Mouse (Mus musculus) midbrain, embryonic 13.5 days (tissue): ENCODE measurements around the gene Iqsec3. TPM values are rescaled to one million over a fixed set of nuclear protein-coding genes. Genes with fewer than 3 reads are reported as not detected.
A peak's percentile ranks its signal among the peaks of the same experiment; 100 is the strongest.

Experiments used
- ATAC-seq: fragments of 200-750 bp; cut with Nextera tagmentation; 2 replicates; pipeline ENCODE4 v1.8.0; 2017; ENCODE audit warnings: mild to moderate bottlenecking, moderate TSS enrichment, moderate library complexity
- H3K27ac ChIP-seq: fragments of 300-500 bp; sonication (generic); 2 replicates; pipeline ENCODE4 v1.5.1; 2015; ENCODE audit warnings: inconsistent platforms, mild to moderate bottlenecking, moderate library complexity
- H3K27me3 ChIP-seq: fragments of 300-500 bp; sonication (generic); 2 replicates; pipeline ENCODE4 v1.6.1; 2015; ENCODE audit warnings: mild to moderate bottlenecking, inconsistent platforms
- H3K36me3 ChIP-seq: fragments of 300-500 bp; sonication (generic); 2 replicates; pipeline ENCODE4 v1.6.1; 2015; ENCODE audit warnings: mild to moderate bottlenecking, inconsistent platforms
- H3K4me1 ChIP-seq: fragments of 300-500 bp; sonication (generic); replicated peaks from 2 replicates; pipeline ENCODE4 v1.6.1; 2015; ENCODE audit warnings: inconsistent platforms
- H3K4me2 ChIP-seq: fragments of 300-500 bp; sonication (generic); replicated peaks from 2 replicates; pipeline ENCODE4 v1.6.1; 2015; ENCODE audit warnings: moderate library complexity, mild to moderate bottlenecking, inconsistent platforms
- H3K4me3 ChIP-seq: fragments of 300-500 bp; sonication (generic); replicated peaks from 2 replicates; pipeline ENCODE4 v1.5.1; 2015; ENCODE audit warnings: mild to moderate bottlenecking, inconsistent platforms
- H3K9ac ChIP-seq: fragments of 300-500 bp; sonication (generic); replicated peaks from 2 replicates; pipeline ENCODE4 v1.6.1; 2015; ENCODE audit warnings: mild to moderate bottlenecking, inconsistent platforms
- H3K9me3 ChIP-seq: fragments of 300-500 bp; sonication (generic); 2 replicates; pipeline ENCODE4 v1.6.1; 2016; ENCODE audit warnings: mild to moderate bottlenecking, inconsistent platforms
- WGBS: fragments of 180-500 bp; shearing (Covaris S2); methylation state at CpG from one replicate; pipeline ENCODE4 v1.1.7; 2015; 5-methylcytosine and 5-hydroxymethylcytosine counted together
- polyA plus RNA-seq: library from polyadenylated mRNA; unstranded; fragments of >200 nt; fragmentation: Nextera tagmentation; extraction: Ambion mirVana; gene quantifications from 2 replicates; pipeline ENCODE4 v1.2.1, GENCODE M21; 2015

Gene Iqsec3
- polyA plus RNA-seq, 1 experiment from 2014 or later = 7.0 TPM

DNA sequence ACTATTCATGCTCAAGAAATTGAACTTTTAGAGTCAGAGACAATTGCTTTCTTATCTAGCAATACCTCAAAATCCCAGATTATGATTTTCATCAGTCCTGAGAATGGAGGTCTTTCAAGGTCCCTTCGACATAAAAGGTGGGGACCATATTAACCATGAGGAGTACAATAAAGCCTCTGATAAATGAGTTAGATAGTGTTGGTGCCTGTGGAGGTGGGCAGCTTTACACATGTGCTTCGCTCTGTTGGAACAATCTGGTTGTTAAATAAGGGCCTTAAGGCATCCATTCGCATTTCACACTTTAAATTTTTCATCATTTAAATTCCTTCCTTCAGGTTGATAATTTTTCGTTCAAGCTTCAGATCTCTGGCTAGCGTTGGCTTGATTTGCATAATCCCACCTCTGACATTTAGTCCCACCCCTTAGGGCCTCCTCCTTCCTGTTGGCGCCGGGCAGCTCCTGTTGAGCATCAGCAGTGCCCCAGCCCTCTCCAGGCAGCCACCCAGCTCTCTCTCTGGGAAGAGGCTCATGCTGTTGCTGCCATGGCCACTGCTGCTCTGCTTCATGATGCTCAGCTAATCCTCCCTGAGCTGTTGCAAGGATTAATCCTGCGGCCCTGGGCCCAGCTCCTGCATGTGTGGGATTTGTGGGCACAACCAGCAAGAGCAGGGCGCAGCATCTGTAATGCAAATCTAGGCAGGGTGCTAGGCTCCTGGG is 25.5 kb upstream of the Iqsec3 start:
- H3K27ac ChIP-seq = peak overlapping the region; percentile 61
- WGBS = 10% methylated on average over 9 of the region's 9 CpGs

DNA sequence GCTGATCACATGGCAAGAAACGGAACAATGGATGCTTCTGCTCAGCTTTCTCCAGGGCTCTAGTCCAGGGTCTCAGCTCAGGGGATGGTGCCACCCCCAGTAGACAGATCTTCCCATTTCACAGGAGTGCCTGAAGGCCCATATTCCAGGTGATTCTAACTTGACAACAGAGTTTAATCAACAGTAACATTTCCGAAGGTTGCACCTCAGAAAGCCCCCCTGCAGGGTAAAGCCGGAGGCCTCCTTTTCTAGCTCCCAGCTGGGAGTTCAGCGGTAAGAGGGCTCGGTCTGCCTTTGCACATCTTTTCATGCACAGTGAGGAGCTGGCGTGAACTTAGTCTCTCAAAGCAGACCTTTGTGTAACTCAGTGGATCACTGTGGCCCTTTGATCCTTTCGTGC is 22.1 kb upstream of the Iqsec3 start:
- Histone ChIP-seq H3K36me3 (no peaks in the 10 kb centered on the region), H3K9me3 (no peaks in the 10 kb centered on the region), H3K4me2 (no peak overlapping the region), H3K9ac (no peak overlapping the region), H3K4me1 (peaks cover 32% of the 10 kb centered on the region), H3K27me3 (no peaks in the 10 kb centered on the region), H3K4me3 (no peak overlapping the region), H3K27ac (no peak overlapping the region)
- 17% methylated on average over 7 of the region's 7 CpGs for WGBS
- no peak for ATAC-seq

More for the DNA sequence above, 25.5 kb upstream of the Iqsec3 start:
- H3K4me1 ChIP-seq = peaks cover 33% of the 10 kb centered on the region
- peak overlapping the region; percentile 29 for H3K4me2 ChIP-seq
- H3K9me3 ChIP-seq = no peaks in the 10 kb centered on the region
- H3K9ac ChIP-seq = peak overlapping the region; percentile 29; the same call in 1 of the 2 replicates
- H3K27me3 ChIP-seq = no peaks in the 10 kb centered on the region
- H3K4me3 ChIP-seq = no peak overlapping the region
- ATAC-seq = peak; percentile 89
- no peaks in the 10 kb centered on the region for H3K36me3 ChIP-seq

DNA sequence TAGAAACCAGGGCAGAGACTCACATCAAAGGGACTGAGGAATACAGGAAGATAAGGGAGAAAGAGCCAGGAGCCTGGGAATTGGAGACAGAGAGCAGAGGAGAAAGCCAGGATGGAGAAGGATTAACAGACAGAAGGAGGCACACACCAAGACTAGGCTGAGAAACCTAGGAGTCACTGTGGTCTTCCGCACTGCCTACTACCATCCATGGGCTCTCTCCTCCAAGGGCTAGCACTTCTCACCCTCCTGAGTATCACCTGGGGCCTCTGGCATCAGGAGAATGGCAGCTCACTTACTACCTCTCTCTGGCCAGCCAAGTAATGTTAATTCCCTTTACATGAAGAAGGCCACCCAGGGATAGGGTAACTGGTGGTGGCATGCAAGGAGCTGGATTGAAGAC is 21.5 kb upstream of the Iqsec3 start:
- no peaks in the 10 kb centered on the region for H3K36me3 ChIP-seq
- WGBS = 100% methylated on average over 1 of the region's 1 CpGs
- H3K4me2 ChIP-seq = no peak overlapping the region
- no peak overlapping the region for H3K4me3 ChIP-seq
- ATAC-seq = no peak
- no peak overlapping the region for H3K27ac ChIP-seq
- H3K27me3 ChIP-seq = no peaks in the 10 kb centered on the region
- H3K4me1 ChIP-seq = peaks cover 32% of the 10 kb centered on the region
- no peaks in the 10 kb centered on the region for H3K9me3 ChIP-seq
- no peak overlapping the region for H3K9ac ChIP-seq

DNA sequence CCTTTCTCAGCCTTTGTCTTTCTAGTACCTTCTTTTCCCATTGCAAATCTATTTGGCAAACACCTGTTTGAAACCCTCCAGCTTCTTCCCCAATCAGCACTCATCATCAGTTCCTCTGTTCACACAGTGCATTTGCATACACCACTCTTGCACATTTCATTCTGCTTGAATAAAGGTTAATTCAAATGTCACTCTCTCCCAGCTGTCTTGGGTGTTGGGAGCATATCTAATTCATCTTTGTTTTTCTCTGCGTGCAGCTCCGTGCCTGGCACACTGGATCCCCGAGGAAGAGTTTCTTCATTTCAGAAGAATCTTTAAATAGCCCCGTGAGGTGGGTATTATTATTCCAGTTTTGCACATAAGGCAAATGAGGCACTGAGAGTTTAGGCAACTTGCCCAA is 20.8 kb upstream of the Iqsec3 start:
- H3K9ac ChIP-seq = no peak overlapping the region
- H3K4me1 ChIP-seq = peaks cover 29% of the 10 kb centered on the region
- WGBS = 25% methylated on average over 4 of the region's 4 CpGs
- H3K27me3 ChIP-seq = no peaks in the 10 kb centered on the region
- no peak for ATAC-seq
- H3K27ac ChIP-seq = no peak overlapping the region
- no peak overlapping the region for H3K4me3 ChIP-seq
- no peaks in the 10 kb centered on the region for H3K9me3 ChIP-seq
- no peak overlapping the region for H3K4me2 ChIP-seq
- no peaks in the 10 kb centered on the region for H3K36me3 ChIP-seq

DNA sequence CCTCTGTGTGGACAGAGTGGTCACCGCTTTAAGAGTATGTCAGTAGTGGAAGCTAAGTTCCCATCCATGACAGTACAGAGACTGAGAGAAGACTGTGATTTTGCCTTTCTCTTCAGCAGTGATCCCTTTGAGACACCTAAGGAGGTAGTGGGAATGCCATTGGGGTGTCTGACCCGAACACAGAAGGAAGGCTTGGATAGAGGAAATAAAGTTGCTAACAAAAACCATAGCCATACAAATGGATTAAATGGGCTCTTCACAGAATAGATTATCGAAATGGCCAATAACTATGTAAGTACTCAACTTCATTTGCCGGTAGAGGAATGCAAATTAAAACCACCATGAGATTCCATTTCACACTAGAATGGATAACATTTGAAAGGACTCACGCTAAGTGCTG is 17.9 kb upstream of the Iqsec3 start:
- 72% methylated on average over 5 of the region's 5 CpGs for WGBS
- no peaks in the 10 kb centered on the region for H3K36me3 ChIP-seq
- no peak overlapping the region for H3K9ac ChIP-seq
- no peaks in the 10 kb centered on the region for H3K27me3 ChIP-seq
- H3K4me1 ChIP-seq = peaks cover 20% of the 10 kb centered on the region
- no peaks in the 10 kb centered on the region for H3K9me3 ChIP-seq
- no peak overlapping the region for H3K4me2 ChIP-seq
- no peak overlapping the region for H3K4me3 ChIP-seq
- no peak for ATAC-seq
- no peak overlapping the region for H3K27ac ChIP-seq

DNA sequence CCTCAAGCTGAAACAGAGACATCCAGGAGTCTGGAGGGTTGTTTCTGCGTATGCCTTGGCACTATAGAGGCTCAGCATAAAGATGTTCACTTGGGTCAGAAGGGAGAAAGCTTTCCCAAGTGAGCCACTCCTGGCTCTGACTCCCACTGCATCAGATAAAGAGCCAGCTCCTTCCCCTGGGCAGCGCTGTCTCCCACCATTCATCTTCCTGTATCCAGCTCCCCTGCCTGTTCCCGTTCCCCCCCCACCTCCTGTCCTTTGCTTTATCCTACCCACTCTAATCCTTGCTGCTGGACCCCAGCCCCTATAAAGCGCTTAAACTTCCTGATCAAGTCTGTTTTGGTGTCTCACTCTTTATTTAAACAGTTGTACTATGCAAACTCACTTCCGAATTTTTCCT is 1.2 kb downstream of the Iqsec3 start:
- WGBS = 25% methylated on average over 5 of the region's 5 CpGs
- Histone ChIP-seq H3K27ac (no peak overlapping the region), H3K4me2 (peak overlapping the region; percentile 70), H3K4me3 (peak overlapping the region; percentile 57), H3K9ac (peak overlapping the region; percentile 78), H3K27me3 (peaks cover 18% of the 10 kb centered on the region), H3K9me3 (no peaks in the 10 kb centered on the region), H3K36me3 (no peaks in the 10 kb centered on the region), H3K4me1 (peaks cover 39% of the 10 kb centered on the region)
- no peak for ATAC-seq

DNA sequence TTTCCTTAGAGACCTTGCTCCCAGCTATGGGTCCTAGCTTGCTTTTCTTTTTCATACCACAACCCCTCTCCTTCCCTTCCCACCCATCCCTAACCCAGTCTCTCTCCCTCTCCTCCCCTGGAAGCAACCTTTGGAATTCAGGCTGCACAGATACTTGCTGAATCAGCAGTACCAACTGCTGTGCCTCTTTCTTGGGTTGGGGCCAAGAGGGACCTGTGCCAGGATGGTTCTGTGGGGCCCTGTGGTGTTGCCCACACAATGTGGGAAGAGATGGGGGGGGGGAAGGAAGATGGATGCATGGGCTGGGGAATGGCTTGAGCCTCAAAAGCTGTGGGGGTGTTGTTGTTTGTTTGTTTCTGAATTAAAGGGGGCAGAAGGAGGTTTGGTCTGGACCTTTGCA is 5.2 kb downstream of the Iqsec3 start:
- ATAC-seq = no peak
- H3K4me2 ChIP-seq = no peak overlapping the region

DNA sequence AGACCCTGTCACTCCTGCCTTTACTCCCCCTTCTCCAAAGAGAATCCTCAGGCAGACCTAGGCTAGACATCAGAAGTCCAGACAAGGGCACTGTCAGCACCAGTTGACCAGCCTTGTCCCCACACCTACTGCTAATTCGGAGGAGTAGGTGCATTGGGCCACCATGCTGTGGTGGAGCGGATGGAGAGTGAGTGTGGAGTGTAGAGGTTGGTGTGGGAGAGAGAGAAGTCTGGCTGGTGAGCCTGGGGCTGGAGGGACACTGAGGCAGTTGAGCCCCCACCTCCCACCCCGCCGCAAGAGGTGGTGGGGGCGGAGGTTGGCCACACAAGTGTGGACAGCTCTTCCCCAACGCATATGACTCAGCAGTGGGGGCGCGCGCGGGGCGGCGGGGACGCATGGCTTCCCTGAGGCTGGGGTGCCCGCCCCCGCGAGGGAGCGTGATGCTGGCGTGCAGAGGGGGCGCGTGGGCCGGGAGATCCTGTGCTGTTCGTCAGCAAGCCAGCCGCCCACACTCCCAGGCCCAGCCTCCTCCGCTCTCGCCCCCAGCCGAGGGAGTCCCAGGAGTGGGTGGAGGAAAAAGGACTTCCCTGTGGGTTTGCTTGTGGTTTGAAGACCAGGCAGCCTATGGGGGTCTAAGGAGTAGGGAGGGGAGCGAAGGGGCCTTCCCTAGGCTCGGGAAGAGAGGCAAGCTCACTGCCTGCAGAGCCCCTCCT is 10.7 kb downstream of the Iqsec3 start:
- H3K36me3 ChIP-seq = no peaks in the 10 kb centered on the region
- no peak overlapping the region for H3K27ac ChIP-seq
- peak overlapping the region; percentile 49 for H3K9ac ChIP-seq
- H3K4me2 ChIP-seq = peak overlapping the region; percentile 54
- ATAC-seq = peak; percentile 56
- peaks cover 21% of the 10 kb centered on the region for H3K4me1 ChIP-seq
- H3K27me3 ChIP-seq = no peaks in the 10 kb centered on the region
- 6% methylated on average over 28 of the region's 28 CpGs for WGBS
- H3K4me3 ChIP-seq = peak overlapping the region; percentile 26
- H3K9me3 ChIP-seq = no peaks in the 10 kb centered on the region

More for the DNA sequence above, 5.2 kb downstream of the Iqsec3 start:
- Histone ChIP-seq H3K36me3 (no peaks in the 10 kb centered on the region), H3K4me1 (peaks cover 36% of the 10 kb centered on the region), H3K27ac (no peak overlapping the region), H3K9ac (no peak overlapping the region), H3K9me3 (no peaks in the 10 kb centered on the region), H3K4me3 (no peak overlapping the region), H3K27me3 (peaks cover 5% of the 10 kb centered on the region; the same call in 1 of the 2 replicates)

DNA sequence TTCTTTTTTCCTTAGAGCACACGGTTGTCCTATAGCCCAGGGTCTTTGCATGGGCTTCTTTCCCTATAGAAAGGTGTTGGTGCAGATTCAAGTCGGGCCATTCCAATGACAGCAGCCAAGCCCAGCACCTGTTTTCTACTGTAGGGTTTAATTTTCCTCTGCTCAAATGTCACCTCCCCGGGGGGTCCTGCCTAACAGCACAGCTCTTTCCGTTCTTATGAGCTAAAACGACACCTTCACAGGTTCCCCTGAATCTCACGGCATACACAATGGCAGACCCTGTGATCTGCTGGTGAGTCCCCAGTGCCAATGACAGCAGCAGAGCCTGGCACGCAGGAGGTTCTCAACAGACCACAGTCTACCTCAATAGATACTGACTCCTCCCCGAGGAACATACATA is 16.1 kb downstream of the Iqsec3 start:
- H3K27ac ChIP-seq = no peak overlapping the region
- H3K36me3 ChIP-seq = no peaks in the 10 kb centered on the region
- 0 out of 2 replicates have a peak, but pooled peaks have one; percentile 15 for ATAC-seq
- H3K4me3 ChIP-seq = no peak overlapping the region
- peaks cover 50% of the 10 kb centered on the region for H3K4me1 ChIP-seq
- no peak overlapping the region for H3K9ac ChIP-seq
- no peaks in the 10 kb centered on the region for H3K27me3 ChIP-seq
- H3K4me2 ChIP-seq = no peak overlapping the region
- no peaks in the 10 kb centered on the region for H3K9me3 ChIP-seq
- WGBS = 65% methylated on average over 8 of the region's 8 CpGs

DNA sequence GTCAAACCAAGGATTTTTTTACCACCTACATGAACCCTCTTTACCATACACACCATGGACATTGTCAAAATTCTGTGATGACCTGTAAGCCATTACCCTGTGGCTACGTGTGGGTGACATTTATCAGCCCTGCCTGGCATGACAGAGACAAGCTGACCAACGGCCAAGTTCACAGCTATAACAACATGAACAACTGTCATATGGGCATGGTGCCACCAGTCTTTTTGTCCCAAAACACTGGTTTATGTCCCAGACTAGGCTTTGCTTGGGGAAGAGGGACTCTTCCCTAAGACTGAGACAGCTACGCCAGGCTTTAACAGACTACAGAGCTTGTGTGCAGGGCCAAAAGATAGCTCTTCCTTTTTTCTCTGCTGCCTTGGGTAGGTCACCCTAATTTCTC is 16.8 kb downstream of the Iqsec3 start:
- 84% methylated on average over 3 of the region's 3 CpGs for WGBS
- Histone ChIP-seq H3K27ac (no peak overlapping the region), H3K9ac (no peak overlapping the region), H3K4me3 (no peak overlapping the region), H3K9me3 (no peaks in the 10 kb centered on the region), H3K36me3 (no peaks in the 10 kb centered on the region), H3K27me3 (no peaks in the 10 kb centered on the region), H3K4me2 (no peak overlapping the region), H3K4me1 (peaks cover 50% of the 10 kb centered on the region)
- ATAC-seq = no peak

DNA sequence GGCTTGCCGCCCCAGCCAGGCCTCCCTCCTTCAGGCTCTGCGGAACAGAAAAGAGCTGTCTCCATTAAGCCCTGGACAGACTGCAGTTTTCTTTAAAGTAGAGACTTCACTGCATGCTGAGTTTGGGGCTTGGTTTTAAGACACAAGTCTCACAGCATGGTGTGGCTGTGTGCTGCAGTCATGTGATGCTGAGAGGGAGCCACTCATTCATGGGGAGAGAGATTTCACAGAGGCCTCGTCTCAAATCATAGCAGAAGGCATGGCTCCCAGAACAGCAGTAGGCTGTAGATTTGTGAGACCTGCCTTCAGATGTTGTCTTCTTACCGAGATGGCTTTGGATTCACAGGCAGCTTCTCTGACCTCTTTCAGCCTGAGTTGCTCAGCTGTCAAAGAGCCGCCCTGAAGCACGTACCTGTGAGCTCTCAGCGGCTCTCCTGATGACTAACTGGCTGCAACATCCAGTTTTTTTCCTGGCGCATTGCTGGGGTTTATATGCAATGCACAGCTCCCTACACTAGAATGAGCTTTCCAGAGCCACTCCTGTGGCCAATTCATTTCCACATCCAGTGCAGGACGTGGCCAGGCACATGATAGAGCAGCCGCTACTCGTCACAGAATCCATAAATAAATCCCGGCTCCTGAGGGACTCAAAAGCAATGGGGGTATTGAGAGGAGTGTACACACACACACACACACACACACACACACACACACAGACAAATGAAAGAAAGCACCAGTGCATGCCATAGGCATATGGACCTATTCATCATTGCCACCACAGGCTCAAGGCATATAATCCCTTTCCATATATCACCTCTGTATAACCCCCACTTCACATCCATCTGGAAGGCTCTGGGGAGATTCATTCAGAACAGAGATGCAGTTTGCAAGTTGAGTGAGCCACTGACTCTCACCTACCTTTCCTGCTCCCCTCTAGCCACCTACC is 18.7 kb downstream of the Iqsec3 start:
- peak overlapping the region; percentile 68 for H3K27ac ChIP-seq
- H3K36me3 ChIP-seq = no peaks in the 10 kb centered on the region

DNA sequence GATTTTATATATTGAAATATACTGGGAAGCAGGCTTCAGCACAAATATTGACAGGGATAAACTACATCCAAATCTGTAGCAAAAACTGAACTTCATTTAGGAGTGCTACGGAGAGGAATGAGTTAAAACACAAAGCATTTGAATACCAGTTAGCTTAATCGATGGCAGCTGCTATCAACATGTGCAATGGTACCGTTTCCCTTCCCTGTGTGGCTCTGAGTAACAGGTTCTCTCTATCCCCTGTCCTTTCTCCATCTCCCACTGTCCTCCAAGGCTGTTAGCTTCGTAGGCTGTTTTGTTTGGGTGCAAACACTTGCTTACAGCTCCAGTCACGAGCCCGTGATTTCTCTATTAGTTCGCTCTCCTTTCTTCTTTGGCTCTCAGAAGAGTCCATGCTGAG is 19.7 kb downstream of the Iqsec3 start:
- no peak for ATAC-seq
- Histone ChIP-seq H3K36me3 (no peaks in the 10 kb centered on the region), H3K9ac (no peak overlapping the region), H3K9me3 (no peaks in the 10 kb centered on the region), H3K4me1 (peaks cover 52% of the 10 kb centered on the region), H3K27me3 (no peaks in the 10 kb centered on the region), H3K4me2 (no peak overlapping the region), H3K27ac (peak overlapping the region; percentile 68; the same call in 1 of the 2 replicates), H3K4me3 (no peak overlapping the region)
- 33% methylated on average over 7 of the region's 7 CpGs for WGBS

More for the DNA sequence above, 18.7 kb downstream of the Iqsec3 start:
- no peak overlapping the region for H3K4me3 ChIP-seq
- H3K27me3 ChIP-seq = no peaks in the 10 kb centered on the region
- H3K4me1 ChIP-seq = peaks cover 54% of the 10 kb centered on the region
- 40% methylated on average over 12 of the region's 12 CpGs for WGBS
- no peak overlapping the region for H3K4me2 ChIP-seq
- no peaks in the 10 kb centered on the region for H3K9me3 ChIP-seq
- ATAC-seq = peak; percentile 47
- no peak overlapping the region for H3K9ac ChIP-seq
